Mouse (Mus musculus) erythroblast, embryonic 14.5 days (primary cell): ENCODE data around the gene Pde3b.

Experiments
- GATA1 ChIP-seq: IDR thresholded peaks from 2 replicates; pipeline ENCODE4 v1.6.1; 2012; ENCODE audit warnings: low read length, inconsistent platforms, mixed read lengths
- TAL1 ChIP-seq: IDR thresholded peaks from 3 replicates; pipeline ENCODE4 v1.6.1; 2012; ENCODE audit warnings: low read length, inconsistent platforms, mixed read lengths

GRCm38 (mm10) chr7:114576931-114577330 lies 161.8 kb downstream of the Pde3b start:
- TF ChIP-seq GATA1 (no peak), TAL1 (no peak)
